Mouse (Mus musculus): ENCODE measurements around the gene Zfp992. TPM values are rescaled to one million over a fixed set of nuclear protein-coding genes. Genes with fewer than 3 reads are reported as not detected.
"Not testable (repeated sequence)": the region's sequence is repeated elsewhere in the genome, so short reads cannot be mapped to it uniquely, and the experiment has no call there.

The Zfp992 gene
- polyA plus RNA-seq, 1 experiment from 2014 or later: 2.6 TPM

GRCm38 (mm10) chr4:146492851-146493250 is 44.0 kb downstream of the Zfp992 start:
- no peak for ATAC-seq (ENCODE audit: extremely low read depth, insufficient number of reproducible peaks, low FRiP score, low TSS enrichment)
- WGBS: 42% methylated on average over 1 of the region's 1 CpGs
- H3K9me3 ChIP-seq: peaks cover 72% of the 10 kb centered on the region

DNA sequence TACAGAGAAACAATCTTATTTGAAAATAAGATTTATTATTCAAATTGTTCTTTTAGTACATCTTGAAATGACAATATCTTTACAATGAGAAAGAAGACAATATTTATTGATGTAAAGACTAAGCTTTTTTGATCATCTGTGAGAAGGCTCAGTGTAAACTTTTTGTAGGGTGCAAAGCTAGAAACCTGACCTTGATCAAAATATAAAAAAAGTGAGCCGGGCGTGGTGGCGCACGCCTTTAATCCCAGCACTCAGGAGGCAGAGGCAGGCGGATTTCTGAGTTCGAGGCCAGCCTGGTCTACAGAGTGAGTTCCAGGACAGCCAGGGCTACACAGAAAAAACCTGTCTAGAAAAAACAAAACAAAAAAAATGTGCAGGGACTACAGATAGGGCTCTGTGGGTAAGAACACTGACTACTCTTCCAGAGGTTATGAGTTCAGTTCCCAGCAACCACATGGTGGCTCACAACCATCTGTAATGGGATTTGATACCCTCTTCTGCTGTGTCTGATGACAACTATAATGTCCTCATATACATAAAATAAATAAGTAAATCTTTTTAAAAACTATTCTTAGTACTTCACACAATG is 44.6 kb downstream of the Zfp992 start:
- not testable (repeated sequence) for ATAC-seq (ENCODE audit: extremely low read depth, insufficient number of reproducible peaks, low FRiP score, low TSS enrichment); H3K4me2 ChIP-seq; H3K36me3 ChIP-seq; H3K4me1 ChIP-seq; H3K4me3 ChIP-seq; H3K27ac ChIP-seq (replicated peaks); H3K27me3 ChIP-seq (replicated peaks); H3K9ac ChIP-seq
- peaks cover 73% of the 10 kb centered on the region for H3K9me3 ChIP-seq
- WGBS: 73% methylated on average over 6 of the region's 6 CpGs

More at GRCm38 (mm10) chr4:146492851-146493250, 44.0 kb downstream of the Zfp992 start:
- Histone ChIP-seq H3K36me3 (no peaks in the 10 kb centered on the region), H3K27ac (replicated peaks) (no peak overlapping the region), H3K27me3 (replicated peaks) (no peaks in the 10 kb centered on the region), H3K9ac (no peak overlapping the region), H3K4me2 (no peak overlapping the region), H3K4me3 (no peak overlapping the region), H3K4me1 (no peaks in the 10 kb centered on the region)

GRCm38 (mm10) chr4:146494980-146495379 is 46.2 kb downstream of the Zfp992 start:
- no peak for ATAC-seq (ENCODE audit: extremely low read depth, insufficient number of reproducible peaks, low FRiP score, low TSS enrichment)
- H3K4me2 ChIP-seq: no peak overlapping the region
- H3K36me3 ChIP-seq: no peaks in the 10 kb centered on the region
- H3K9me3 ChIP-seq: peaks cover 77% of the 10 kb centered on the region
- H3K9ac ChIP-seq: no peak overlapping the region
- H3K4me3 ChIP-seq: no peak overlapping the region
- no peaks in the 10 kb centered on the region for H3K4me1 ChIP-seq
- no peak overlapping the region for H3K27ac ChIP-seq (replicated peaks)
- H3K27me3 ChIP-seq (replicated peaks): no peaks in the 10 kb centered on the region
- 56% methylated on average over 4 of the region's 4 CpGs for WGBS

GRCm38 (mm10) chr4:146497695-146498275 is 49.0 kb downstream of the Zfp992 start:
- H3K4me1 ChIP-seq; H3K27me3 ChIP-seq (replicated peaks); ATAC-seq (ENCODE audit: extremely low read depth, insufficient number of reproducible peaks, low FRiP score, low TSS enrichment); H3K4me3 ChIP-seq; H3K9ac ChIP-seq; H3K36me3 ChIP-seq; H3K27ac ChIP-seq (replicated peaks); H3K4me2 ChIP-seq: not testable (repeated sequence)
- WGBS: 68% methylated on average over 9 of the region's 9 CpGs
- H3K9me3 ChIP-seq: peaks cover 86% of the 10 kb centered on the region

GRCm38 (mm10) chr4:146501727-146502126 is 52.9 kb downstream of the Zfp992 start, which contains the start of gene Zfp981:
Zfp981 (plus strand) TSS chr4:146502027.
- H3K4me3 ChIP-seq; H3K4me1 ChIP-seq; H3K27me3 ChIP-seq (replicated peaks); H3K9ac ChIP-seq; H3K4me2 ChIP-seq; H3K27ac ChIP-seq (replicated peaks); H3K36me3 ChIP-seq; ATAC-seq (ENCODE audit: extremely low read depth, insufficient number of reproducible peaks, low FRiP score, low TSS enrichment): not testable (repeated sequence)
- WGBS: 66% methylated on average over 4 of the region's 4 CpGs
- peaks cover 55% of the 10 kb centered on the region for H3K9me3 ChIP-seq

GRCm38 (mm10) chr4:146509029-146509428 is 60.2 kb downstream of the Zfp992 start:
- H3K27me3 ChIP-seq (replicated peaks); H3K4me1 ChIP-seq; H3K4me3 ChIP-seq; ATAC-seq (ENCODE audit: extremely low read depth, insufficient number of reproducible peaks, low FRiP score, low TSS enrichment); H3K9ac ChIP-seq; H3K27ac ChIP-seq (replicated peaks); H3K4me2 ChIP-seq; H3K36me3 ChIP-seq: not testable (repeated sequence)
- peaks cover 26% of the 10 kb centered on the region for H3K9me3 ChIP-seq
- 92% methylated on average over 22 of the region's 24 CpGs for WGBS

DNA sequence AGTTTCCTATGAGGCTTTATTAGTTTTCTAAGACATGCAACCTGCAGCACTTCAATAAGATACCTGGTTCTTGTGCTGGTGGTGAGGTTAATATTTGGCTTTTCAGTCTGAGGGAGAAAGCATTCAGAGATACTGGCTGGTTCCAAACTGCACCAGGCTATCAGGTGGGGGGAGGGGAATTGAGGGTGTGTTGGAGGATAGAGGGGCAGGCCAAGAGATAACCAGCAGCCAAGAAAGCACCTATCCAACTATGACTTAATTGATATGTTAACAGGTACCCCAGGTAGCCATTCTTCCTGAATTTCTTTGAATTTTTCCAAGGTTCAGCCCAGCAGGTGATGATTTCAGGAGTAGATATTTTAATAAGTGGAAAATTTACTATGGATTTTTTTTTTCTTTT is 63.0 kb downstream of the Zfp992 start:
- not testable (repeated sequence) for H3K36me3 ChIP-seq; H3K27ac ChIP-seq (replicated peaks); ATAC-seq (ENCODE audit: extremely low read depth, insufficient number of reproducible peaks, low FRiP score, low TSS enrichment); H3K4me1 ChIP-seq; H3K9ac ChIP-seq; H3K27me3 ChIP-seq (replicated peaks); H3K4me3 ChIP-seq; H3K4me2 ChIP-seq
- peaks cover 49% of the 10 kb centered on the region for H3K9me3 ChIP-seq

- peaks cover 84% of the 10 kb centered on the region for H3K9me3 ChIP-seq
- H3K27ac ChIP-seq (replicated peaks): no peak overlapping the region
- H3K36me3 ChIP-seq: no peaks in the 10 kb centered on the region
- ATAC-seq (ENCODE audit: extremely low read depth, insufficient number of reproducible peaks, low FRiP score, low TSS enrichment): no peak
- H3K27me3 ChIP-seq (replicated peaks): no peaks in the 10 kb centered on the region
- H3K4me2 ChIP-seq: no peak overlapping the region
- H3K4me1 ChIP-seq: no peaks in the 10 kb centered on the region
- no peak overlapping the region for H3K4me3 ChIP-seq
- no peak overlapping the region for H3K9ac ChIP-seq
- 49% methylated on average over 1 of the region's 1 CpGs for WGBS
These were observed 67.7 kb downstream of the Zfp992 start for GRCm38 (mm10) chr4:146516474-146516873.

DNA sequence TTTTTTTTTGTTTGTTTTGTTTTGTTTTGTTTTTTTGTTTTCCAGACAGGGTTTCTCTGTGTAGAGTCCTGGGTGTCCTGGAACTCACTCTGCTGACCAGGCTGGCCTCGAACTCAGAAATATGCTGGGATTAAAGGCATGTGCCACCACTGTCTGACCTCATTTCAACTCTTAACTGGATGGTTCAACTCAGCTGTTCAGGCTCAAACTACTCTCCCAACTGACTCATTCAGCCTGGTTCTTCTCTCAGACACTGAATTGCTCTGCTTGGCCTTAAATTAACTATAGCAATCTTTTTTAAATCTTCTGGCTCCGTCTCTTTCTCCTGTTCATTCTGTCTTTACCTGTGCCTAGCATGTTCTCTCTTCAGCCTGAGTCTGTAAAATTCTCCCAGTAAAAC is 68.3 kb downstream of the Zfp992 start:
- not testable (repeated sequence) for H3K27ac ChIP-seq (replicated peaks); ATAC-seq (ENCODE audit: extremely low read depth, insufficient number of reproducible peaks, low FRiP score, low TSS enrichment)

More for the DNA sequence above, 68.3 kb downstream of the Zfp992 start:
- H3K9me3 ChIP-seq: peaks cover 85% of the 10 kb centered on the region
- H3K36me3 ChIP-seq; H3K9ac ChIP-seq; H3K4me1 ChIP-seq; H3K4me2 ChIP-seq; H3K27me3 ChIP-seq (replicated peaks); H3K4me3 ChIP-seq: not testable (repeated sequence)
- WGBS: 48% methylated on average over 2 of the region's 2 CpGs

Other genes starting within 250 kb of the Zfp992 start
- 0.06 TPM in 1 of 2 replicates, not detected in the other for gene Zfp981, start 53.0 kb downstream of the Zfp992 start, polyA plus RNA-seq (2015; fragmentation: Nextera tagmentation; extraction: Ambion mirVana)
- gene Zfp993, start 161.9 kb downstream of the Zfp992 start, polyA plus RNA-seq (2015; fragmentation: Nextera tagmentation; extraction: Ambion mirVana): 2.9 and 6.3 TPM in 2 replicates

Data from heart, embryonic 13.5 days (tissue).